Mouse (Mus musculus): ENCODE measurements around the gene Hhipl1. TPM values are rescaled to one million over a fixed set of nuclear protein-coding genes. Genes with fewer than 3 reads are reported as not detected.

The Hhipl1 gene
- polyA plus RNA-seq, 1 experiment: 1.0 TPM

GRCm38 (mm10) chr12:108267653-108268052 is 38.4 kb upstream of the Hhipl1 start:
- H3K4me1 ChIP-seq (ENCODE audit: control insufficient read depth, insufficient read depth, low read length): peaks cover 32% of the 10 kb centered on the region
- H3K27me3 ChIP-seq (ENCODE audit: control insufficient read depth, insufficient read depth, low read length): no peaks in the 10 kb centered on the region
- TF ChIP-seq CTCF (IDR thresholded peaks at IDR 0.05; ENCODE audit: control insufficient read depth, insufficient read depth, insufficient replicate concordance, low read depth, low read length): no peak
- TF ChIP-seq POLR2A (IDR thresholded peaks at IDR 0.05; ENCODE audit: control insufficient read depth, low read depth, low read length): no peak
- H3K27ac ChIP-seq (ENCODE audit: control insufficient read depth, insufficient read depth, low read depth, low read length): no peak overlapping the region
- no peaks in the 10 kb centered on the region for H3K36me3 ChIP-seq (ENCODE audit: control insufficient read depth, insufficient read depth, low read length)
- H3K4me3 ChIP-seq (ENCODE audit: control insufficient read depth, low read depth, low read length): no peak overlapping the region

- no peak for TF ChIP-seq POLR2A (IDR thresholded peaks at IDR 0.05; ENCODE audit: control insufficient read depth, low read depth, low read length)
- TF ChIP-seq CTCF (IDR thresholded peaks at IDR 0.05; ENCODE audit: control insufficient read depth, insufficient read depth, insufficient replicate concordance, low read depth, low read length): no peak
- peaks cover 40% of the 10 kb centered on the region for H3K4me1 ChIP-seq (ENCODE audit: control insufficient read depth, insufficient read depth, low read length)
- H3K27ac ChIP-seq (ENCODE audit: control insufficient read depth, insufficient read depth, low read depth, low read length): no peak overlapping the region
Observed at GRCm38 (mm10) chr12:108268970-108269369, 37.1 kb upstream of the Hhipl1 start.

GRCm38 (mm10) chr12:108269699-108270098 is 36.4 kb upstream of the Hhipl1 start:
- H3K4me1 ChIP-seq (ENCODE audit: control insufficient read depth, insufficient read depth, low read length): peaks cover 42% of the 10 kb centered on the region
- no peak overlapping the region for H3K4me3 ChIP-seq (ENCODE audit: control insufficient read depth, low read depth, low read length)
- TF ChIP-seq POLR2A (IDR thresholded peaks at IDR 0.05; ENCODE audit: control insufficient read depth, low read depth, low read length) (no peak), CTCF (IDR thresholded peaks at IDR 0.05; ENCODE audit: control insufficient read depth, insufficient read depth, insufficient replicate concordance, low read depth, low read length) (no peak)
- H3K27ac ChIP-seq (ENCODE audit: control insufficient read depth, insufficient read depth, low read depth, low read length): no peak overlapping the region
- no peaks in the 10 kb centered on the region for H3K27me3 ChIP-seq (ENCODE audit: control insufficient read depth, insufficient read depth, low read length)
- no peaks in the 10 kb centered on the region for H3K36me3 ChIP-seq (ENCODE audit: control insufficient read depth, insufficient read depth, low read length)

More at GRCm38 (mm10) chr12:108268970-108269369, 37.1 kb upstream of the Hhipl1 start:
- no peak overlapping the region for H3K4me3 ChIP-seq (ENCODE audit: control insufficient read depth, low read depth, low read length)
- H3K27me3 ChIP-seq (ENCODE audit: control insufficient read depth, insufficient read depth, low read length): no peaks in the 10 kb centered on the region
- no peaks in the 10 kb centered on the region for H3K36me3 ChIP-seq (ENCODE audit: control insufficient read depth, insufficient read depth, low read length)

GRCm38 (mm10) chr12:108270240-108270919 is 35.7 kb upstream of the Hhipl1 start:
- Histone ChIP-seq H3K27ac (ENCODE audit: control insufficient read depth, insufficient read depth, low read depth, low read length) (no peak overlapping the region), H3K27me3 (ENCODE audit: control insufficient read depth, insufficient read depth, low read length) (no peaks in the 10 kb centered on the region), H3K4me3 (ENCODE audit: control insufficient read depth, low read depth, low read length) (no peak overlapping the region), H3K4me1 (ENCODE audit: control insufficient read depth, insufficient read depth, low read length) (peaks cover 41% of the 10 kb centered on the region), H3K36me3 (ENCODE audit: control insufficient read depth, insufficient read depth, low read length) (no peaks in the 10 kb centered on the region)
- TF ChIP-seq POLR2A (IDR thresholded peaks at IDR 0.05; ENCODE audit: control insufficient read depth, low read depth, low read length) (no peak), CTCF (IDR thresholded peaks at IDR 0.05; ENCODE audit: control insufficient read depth, insufficient read depth, insufficient replicate concordance, low read depth, low read length) (no peak)

GRCm38 (mm10) chr12:108271351-108272142 is 34.5 kb upstream of the Hhipl1 start:
- Histone ChIP-seq H3K27me3 (ENCODE audit: control insufficient read depth, insufficient read depth, low read length) (no peaks in the 10 kb centered on the region), H3K4me3 (ENCODE audit: control insufficient read depth, low read depth, low read length) (no peak overlapping the region; the same call in 1 of the 2 replicates), H3K4me1 (ENCODE audit: control insufficient read depth, insufficient read depth, low read length) (peaks cover 34% of the 10 kb centered on the region), H3K36me3 (ENCODE audit: control insufficient read depth, insufficient read depth, low read length) (no peaks in the 10 kb centered on the region), H3K27ac (ENCODE audit: control insufficient read depth, insufficient read depth, low read depth, low read length) (no peak overlapping the region; the same call in 1 of the 2 replicates)
- TF ChIP-seq CTCF (IDR thresholded peaks at IDR 0.05; ENCODE audit: control insufficient read depth, insufficient read depth, insufficient replicate concordance, low read depth, low read length) (no peak), POLR2A (IDR thresholded peaks at IDR 0.05; ENCODE audit: control insufficient read depth, low read depth, low read length) (no peak)

- TF ChIP-seq POLR2A (IDR thresholded peaks at IDR 0.05; ENCODE audit: control insufficient read depth, low read depth, low read length) (no peak), CTCF (IDR thresholded peaks at IDR 0.05; ENCODE audit: control insufficient read depth, insufficient read depth, insufficient replicate concordance, low read depth, low read length) (no peak)
- Histone ChIP-seq H3K4me3 (ENCODE audit: control insufficient read depth, low read depth, low read length) (no peak overlapping the region), H3K36me3 (ENCODE audit: control insufficient read depth, insufficient read depth, low read length) (no peaks in the 10 kb centered on the region), H3K4me1 (ENCODE audit: control insufficient read depth, insufficient read depth, low read length) (peaks cover 36% of the 10 kb centered on the region), H3K27ac (ENCODE audit: control insufficient read depth, insufficient read depth, low read depth, low read length) (no peak overlapping the region), H3K27me3 (ENCODE audit: control insufficient read depth, insufficient read depth, low read length) (no peaks in the 10 kb centered on the region)
Observed at GRCm38 (mm10) chr12:108272143-108272635, 33.9 kb upstream of the Hhipl1 start.
